Mouse (Mus musculus) neural tube, embryonic 14.5 days (tissue): ENCODE results near the gene Adcy4. TPM values are rescaled to one million over a fixed set of nuclear protein-coding genes. Genes with fewer than 3 reads are reported as not detected.

Source experiments
- ATAC-seq: fragments of 200-750 bp; cut with Nextera tagmentation; 2 replicates; pipeline ENCODE4 v1.8.0; 2017; ENCODE audit warnings: low read depth, mild to moderate bottlenecking, moderate TSS enrichment, moderate library complexity
- H3K27ac ChIP-seq: fragments of 300-500 bp; sonication (generic); 2 replicates; pipeline ENCODE4 v1.5.1; 2014; ENCODE audit warnings: low read depth, mild to moderate bottlenecking, control low read depth, low read length, moderate library complexity, mixed read lengths
- H3K27me3 ChIP-seq: fragments of 300-500 bp; sonication (generic); 2 replicates; pipeline ENCODE4 v1.6.1; 2014; ENCODE audit warnings: low read length; ENCODE audit not compliant: control insufficient read depth, insufficient read depth
- H3K36me3 ChIP-seq: fragments of 300-500 bp; sonication (generic); 2 replicates; pipeline ENCODE4 v1.6.1; 2014; ENCODE audit warnings: low read length, mixed read lengths; ENCODE audit not compliant: control insufficient read depth, insufficient read depth
- H3K4me1 ChIP-seq: fragments of 300-500 bp; sonication (generic); 2 replicates; pipeline ENCODE4 v1.6.1; 2014; ENCODE audit warnings: low read length; ENCODE audit not compliant: control insufficient read depth, insufficient read depth
- H3K4me2 ChIP-seq: fragments of 300-500 bp; sonication (generic); 2 replicates; pipeline ENCODE4 v1.6.1; 2014; ENCODE audit warnings: mild to moderate bottlenecking, low read depth, low read length, control low read depth
- H3K4me3 ChIP-seq: fragments of 300-500 bp; sonication (generic); 2 replicates; pipeline ENCODE4 v1.5.1; 2014; ENCODE audit warnings: low read depth, low read length, control low read depth, mixed read lengths
- H3K9ac ChIP-seq: fragments of 300-500 bp; sonication (generic); replicated peaks from 2 replicates; pipeline ENCODE4 v1.6.1; 2014; ENCODE audit warnings: low read depth, mild to moderate bottlenecking, control low read depth, low read length, mixed read lengths
- H3K9me3 ChIP-seq: fragments of 300-500 bp; sonication (generic); 2 replicates; pipeline ENCODE4 v1.6.1; 2016; ENCODE audit warnings: low read length; ENCODE audit not compliant: control insufficient read depth
- WGBS: fragments of 180-500 bp; shearing (Covaris S2); extraction: QIAGEN DNeasy Blood & Tissue Kit; methylation state at CpG from one replicate; pipeline ENCODE4 v1.1.7; 2014; 5-methylcytosine and 5-hydroxymethylcytosine counted together
- polyA plus RNA-seq: library from polyadenylated mRNA; unstranded; fragments of >200 nt; fragmentation: Nextera tagmentation; extraction: Ambion mirVana; gene quantifications from 2 replicates; pipeline ENCODE4 v1.2.1, GENCODE M21; 2014

The Adcy4 gene
- polyA plus RNA-seq, 1 experiment from 2014 or later = 1.9 TPM

DNA sequence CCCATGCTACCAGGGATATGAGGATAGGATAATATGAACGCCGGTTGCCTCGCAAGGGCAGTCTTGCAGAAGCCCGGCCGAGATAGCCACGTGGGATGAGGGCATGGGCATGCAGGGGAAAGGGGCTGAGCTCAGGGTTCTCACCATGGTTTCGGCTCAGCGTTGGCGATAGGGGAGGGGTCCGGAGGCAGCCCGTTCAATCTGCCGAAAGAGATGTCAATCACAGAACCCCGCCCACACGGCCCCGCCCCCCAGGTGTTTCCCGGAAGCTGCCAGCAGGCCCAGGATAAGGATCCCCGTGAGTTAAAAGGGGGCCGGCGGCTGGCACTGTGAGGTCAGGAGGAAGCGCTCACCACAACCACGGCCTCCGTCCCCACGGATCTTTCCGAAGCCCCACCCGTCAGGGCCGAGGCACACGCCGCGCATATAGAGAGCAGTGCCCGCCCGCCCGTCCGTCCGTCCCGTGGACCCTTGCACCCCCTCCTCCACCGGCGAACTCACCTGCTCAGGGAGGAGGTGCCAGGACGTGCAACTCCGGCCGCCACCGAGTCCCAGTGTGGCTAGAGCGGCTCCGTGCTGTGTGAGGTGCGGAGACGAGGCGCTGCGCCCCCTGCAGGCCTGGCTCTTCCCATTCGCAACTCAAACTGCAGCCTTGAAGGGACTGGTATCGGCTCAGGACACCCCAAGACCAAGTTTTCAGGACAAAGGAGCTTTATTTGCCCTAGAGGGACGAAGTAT lies 62.0 kb downstream of the Adcy4 start, which contains the start of gene Rabggta:
TSS of gene Rabggta (minus strand) at position 564 of the 738 bp plus-strand sequence.
- Histone ChIP-seq H3K27me3 (no peaks in the 10 kb centered on the region), H3K9me3 (no peaks in the 10 kb centered on the region)
- WGBS = under 1% methylated on average over 50 of the region's 50 CpGs

DNA sequence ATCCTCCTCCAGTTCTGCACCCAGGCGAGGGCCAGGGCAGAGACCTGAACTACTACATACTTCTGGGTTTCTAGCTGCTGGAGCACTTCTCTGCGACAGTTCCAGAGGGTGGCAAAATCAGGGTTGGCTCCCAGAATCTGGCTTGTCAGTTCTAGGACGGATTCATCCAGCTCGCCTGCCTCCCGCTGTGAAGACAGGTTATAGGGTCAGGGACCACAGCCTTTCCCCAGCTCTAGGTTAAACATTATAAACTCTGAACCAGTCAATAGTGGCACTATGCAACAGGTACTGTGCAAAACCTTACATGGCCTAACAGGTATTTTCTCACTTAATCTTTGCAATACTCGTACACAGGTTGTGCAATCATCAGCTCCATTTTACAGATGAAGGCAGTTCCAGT lies 62.8 kb downstream of the Adcy4 start:
- ATAC-seq = no peak
- Histone ChIP-seq H3K4me3 (peak overlapping the region; percentile 70), H3K27ac (no peak overlapping the region), H3K4me1 (0 out of 2 replicates have a peak, but pooled peaks cover 4% of the 10 kb centered on the region), H3K9ac (peak overlapping the region; percentile 68), H3K36me3 (peaks cover 25% of the 10 kb centered on the region), H3K27me3 (no peaks in the 10 kb centered on the region), H3K4me2 (peak overlapping the region; percentile 46), H3K9me3 (no peaks in the 10 kb centered on the region)
- 80% methylated on average over 6 of the region's 6 CpGs for WGBS

More for the DNA sequence above, 62.0 kb downstream of the Adcy4 start, which contains the start of gene Rabggta:
- Histone ChIP-seq H3K36me3 (peaks cover 21% of the 10 kb centered on the region), H3K27ac (peak within 1 kb of the TSS; percentile 78), H3K4me2 (peak within 1 kb of the TSS; percentile 46), H3K4me1 (0 out of 2 replicates have a peak, but pooled peaks cover 4% of the 10 kb centered on the region), H3K4me3 (peak within 1 kb of the TSS; percentile 70), H3K9ac (peak within 1 kb of the TSS; percentile 68)
- ATAC-seq = peak; percentile 98

DNA sequence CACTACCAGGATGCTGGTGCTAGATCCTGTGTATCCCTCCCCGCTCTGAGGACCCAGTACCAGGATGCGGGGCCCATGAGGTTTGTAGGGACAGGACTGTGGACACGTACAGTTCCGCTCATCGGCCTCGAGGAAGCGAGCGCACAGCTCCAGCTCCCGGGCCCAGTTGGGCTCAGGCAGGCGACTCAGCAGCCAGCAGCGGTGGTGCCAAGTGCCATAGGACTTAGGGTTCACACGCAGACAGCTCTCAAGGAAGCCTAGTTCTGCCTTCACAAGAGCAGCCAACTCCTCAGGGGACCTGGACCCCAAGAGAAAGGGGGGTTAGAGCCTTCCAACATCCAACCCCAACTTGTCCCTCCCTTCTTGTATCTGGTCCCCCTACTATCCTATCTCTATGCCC lies 63.2 kb downstream of the Adcy4 start:
- 91% methylated on average over 12 of the region's 12 CpGs for WGBS
- H3K4me3 ChIP-seq = no peak overlapping the region

DNA sequence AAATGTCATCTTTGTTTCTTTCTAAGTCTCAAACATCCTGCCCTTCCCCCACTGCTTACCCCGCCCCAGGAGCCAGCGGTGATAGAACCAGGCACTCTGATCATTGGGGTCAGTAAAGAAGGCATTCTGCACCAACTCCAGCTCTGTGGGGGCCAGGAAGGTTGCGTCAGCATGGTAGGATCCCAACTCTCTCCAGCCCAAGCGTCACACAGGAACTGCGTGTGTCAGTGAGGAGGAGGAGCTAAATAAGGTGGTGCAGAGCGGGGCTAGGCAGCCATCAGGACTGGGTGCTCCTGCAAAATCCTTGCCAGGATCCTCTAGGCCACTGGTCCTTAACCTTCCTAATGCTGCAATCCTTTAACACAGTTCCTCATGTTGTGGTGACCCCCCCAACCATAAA lies 64.2 kb downstream of the Adcy4 start:
- H3K4me1 ChIP-seq = 0 out of 2 replicates have a peak, but pooled peaks cover 4% of the 10 kb centered on the region
- no peak overlapping the region for H3K4me2 ChIP-seq
- no peak overlapping the region for H3K4me3 ChIP-seq
- H3K27ac ChIP-seq = no peak overlapping the region
- no peak for ATAC-seq
- no peaks in the 10 kb centered on the region for H3K27me3 ChIP-seq
- H3K9ac ChIP-seq = no peak overlapping the region
- H3K36me3 ChIP-seq = peaks cover 25% of the 10 kb centered on the region
- H3K9me3 ChIP-seq = no peaks in the 10 kb centered on the region
- WGBS = 87% methylated on average over 6 of the region's 6 CpGs

More for the DNA sequence above, 63.2 kb downstream of the Adcy4 start:
- H3K4me1 ChIP-seq = 0 out of 2 replicates have a peak, but pooled peaks cover 4% of the 10 kb centered on the region
- H3K4me2 ChIP-seq = no peak overlapping the region
- no peak overlapping the region for H3K27ac ChIP-seq
- ATAC-seq = no peak
- H3K36me3 ChIP-seq = peaks cover 25% of the 10 kb centered on the region
- H3K9me3 ChIP-seq = no peaks in the 10 kb centered on the region
- no peaks in the 10 kb centered on the region for H3K27me3 ChIP-seq
- H3K9ac ChIP-seq = no peak overlapping the region

Other genes with a start within 250 kb of the Adcy4 start
- 17.6 and 19.5 TPM in 2 replicates for gene Pck2, start 243.8 kb downstream of the Adcy4 start, polyA plus RNA-seq
- gene Dcaf11, start 224.1 kb downstream of the Adcy4 start, polyA plus RNA-seq = 112 and 114 TPM in 2 replicates
- gene A730061H03Rik, start 223.7 kb downstream of the Adcy4 start, polyA plus RNA-seq = 1.5 TPM in 1 of 2 replicates, not detected in the other
- 0.58 TPM in 1 of 2 replicates, not detected in the other for gene Fitm1, start 208.5 kb downstream of the Adcy4 start, polyA plus RNA-seq
- gene Psme1, start 206.0 kb downstream of the Adcy4 start, polyA plus RNA-seq = 200 and 226 TPM in 2 replicates
- gene Emc9, start 198.8 kb downstream of the Adcy4 start, polyA plus RNA-seq = 38.9 and 48.8 TPM in 2 replicates
- gene Psme2, start 193.0 kb downstream of the Adcy4 start, polyA plus RNA-seq = 162 and 184 TPM in 2 replicates
- 12.3 and 18.8 TPM in 2 replicates for gene Rnf31, start 192.4 kb downstream of the Adcy4 start, polyA plus RNA-seq
- gene Irf9, start 180.5 kb downstream of the Adcy4 start, polyA plus RNA-seq = 6.6 and 8.6 TPM in 2 replicates
- 7.0 and 9.3 TPM in 2 replicates for gene Rec8, start 166.1 kb downstream of the Adcy4 start, polyA plus RNA-seq
- 109 and 110 TPM in 2 replicates for gene Ipo4, start 148.1 kb downstream of the Adcy4 start, polyA plus RNA-seq
- 2.9 TPM in 2 replicates for gene Gm49378, start 146.2 kb downstream of the Adcy4 start, polyA plus RNA-seq
- gene Tm9sf1, start 140.3 kb downstream of the Adcy4 start, polyA plus RNA-seq = 55.9 and 66.9 TPM in 2 replicates
- 0.24 TPM in 1 of 2 replicates, not detected in the other for gene Tssk4, start 133.9 kb downstream of the Adcy4 start, polyA plus RNA-seq
- gene Mdp1, start 123.6 kb downstream of the Adcy4 start, polyA plus RNA-seq = 69.0 and 75.5 TPM in 2 replicates
- gene Gmpr2, start 112.2 kb downstream of the Adcy4 start, polyA plus RNA-seq = 42.5 and 43.7 TPM in 2 replicates
- gene Nedd8, start 112.0 kb downstream of the Adcy4 start, polyA plus RNA-seq = 550 and 603 TPM in 2 replicates
- gene Tinf2, start 102.3 kb downstream of the Adcy4 start, polyA plus RNA-seq = 28.3 and 28.6 TPM in 2 replicates
- gene Tgm1, start 70.2 kb downstream of the Adcy4 start, polyA plus RNA-seq = 0.11 and 0.33 TPM in 2 replicates
- gene Rabggta, start 61.8 kb downstream of the Adcy4 start, polyA plus RNA-seq = 47.1 and 59.2 TPM in 2 replicates
- 73.6 and 75.5 TPM in 2 replicates for gene Dhrs1, start 38.4 kb downstream of the Adcy4 start, polyA plus RNA-seq
- gene Nop9, start 38.4 kb downstream of the Adcy4 start, polyA plus RNA-seq = 27.4 and 30.1 TPM in 2 replicates
- gene Cideb, start 25.6 kb downstream of the Adcy4 start, polyA plus RNA-seq = not detected in 2 replicates
- gene Ltb4r2, start 22.7 kb downstream of the Adcy4 start, polyA plus RNA-seq = 0.27 and 0.59 TPM in 2 replicates
- 0.19 and 0.24 TPM in 2 replicates for gene Ltb4r1, start 18.1 kb downstream of the Adcy4 start, polyA plus RNA-seq
- gene Ripk3, start 4.8 kb upstream of the Adcy4 start, polyA plus RNA-seq = 1.9 and 2.2 TPM in 2 replicates
- gene Nfatc4, start 39.0 kb upstream of the Adcy4 start, polyA plus RNA-seq = 5.5 and 10.4 TPM in 2 replicates
- 5.8 and 10.2 TPM in 2 replicates for gene Nynrin, start 69.9 kb upstream of the Adcy4 start, polyA plus RNA-seq
- gene Cbln3, start 100.3 kb upstream of the Adcy4 start, polyA plus RNA-seq = 0.24 and 0.91 TPM in 2 replicates
- 5.9 and 7.3 TPM in 2 replicates for gene Khnyn, start 100.9 kb upstream of the Adcy4 start, polyA plus RNA-seq
- 138 and 163 TPM in 2 replicates for gene Sdr39u1, start 116.2 kb upstream of the Adcy4 start, polyA plus RNA-seq
- gene Cma1, start 160.6 kb upstream of the Adcy4 start, polyA plus RNA-seq = not detected in 2 replicates
- gene Cma2, start 166.9 kb upstream of the Adcy4 start, polyA plus RNA-seq = not detected in 2 replicates
- not detected in 2 replicates for gene Mcpt1, start 233.9 kb upstream of the Adcy4 start, polyA plus RNA-seq
- gene Mcpt9, start 246.4 kb upstream of the Adcy4 start, polyA plus RNA-seq = not detected in 2 replicates